Mouse (Mus musculus): ENCODE measurements around the gene Lamb1. TPM values are rescaled to one million over a fixed set of nuclear protein-coding genes. Genes with fewer than 3 reads are reported as not detected.

The Lamb1 gene
- 100 to 1,000 TPM; 259 to 273 TPM for total RNA-seq (2021)
- long read RNA-seq, experiment 1, full-length matches to known transcripts, result 133 of 292 reads
- long read RNA-seq, experiment 1, partial matches to known transcripts, result 141 of 292 reads
- long read RNA-seq, experiment 1, other reads (novel, unspliced or antisense), result 18 of 292 reads
- long read RNA-seq, experiment 2, full-length matches to known transcripts, result 192 of 361 reads
- long read RNA-seq, experiment 2, partial matches to known transcripts, result 150 of 361 reads
- long read RNA-seq, experiment 2, other reads (novel, unspliced or antisense), result 19 of 361 reads

DNA sequence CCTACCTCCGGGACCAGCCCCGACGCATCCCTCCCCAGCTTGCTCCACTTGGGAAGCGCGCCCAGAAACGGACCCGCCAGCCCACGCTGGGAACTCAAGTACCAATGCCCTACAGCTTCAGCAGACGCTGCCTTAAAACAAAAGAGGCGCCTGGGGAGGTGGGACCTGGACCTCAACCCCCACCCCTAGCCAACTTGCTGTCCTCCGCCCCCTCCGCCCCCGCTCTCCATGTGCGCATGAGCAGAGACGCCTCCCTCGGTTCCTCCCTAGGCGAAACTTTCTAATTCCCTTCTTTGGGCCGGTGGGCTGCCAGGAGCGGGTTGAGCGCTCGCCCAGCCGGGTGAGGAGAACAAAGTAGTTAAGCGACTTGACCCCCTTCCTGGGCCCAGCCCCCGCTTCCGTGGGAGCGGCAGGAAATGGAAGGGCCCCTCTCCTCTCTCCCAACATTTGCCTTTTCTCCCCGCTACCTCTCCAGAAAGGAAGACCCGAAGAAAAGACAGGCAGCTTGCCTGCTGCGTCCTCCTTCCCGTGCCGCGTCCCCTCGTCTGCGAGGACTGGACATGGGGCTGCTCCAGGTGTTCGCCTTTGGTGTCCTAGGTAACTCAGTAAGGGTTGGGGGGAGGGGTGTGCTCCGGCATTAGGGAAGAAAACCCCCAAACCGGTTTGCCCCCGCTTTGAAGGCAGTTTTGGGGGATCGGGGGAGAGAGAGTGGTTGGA lies at the start of gene Lamb1:
TSS of gene Lamb1 (plus strand) at position 230 of the 717 bp plus-strand sequence.
- DNase-seq (ENCODE audit: low spot score in 2 of 2), result peak; percentile 60 to 84

DNA sequence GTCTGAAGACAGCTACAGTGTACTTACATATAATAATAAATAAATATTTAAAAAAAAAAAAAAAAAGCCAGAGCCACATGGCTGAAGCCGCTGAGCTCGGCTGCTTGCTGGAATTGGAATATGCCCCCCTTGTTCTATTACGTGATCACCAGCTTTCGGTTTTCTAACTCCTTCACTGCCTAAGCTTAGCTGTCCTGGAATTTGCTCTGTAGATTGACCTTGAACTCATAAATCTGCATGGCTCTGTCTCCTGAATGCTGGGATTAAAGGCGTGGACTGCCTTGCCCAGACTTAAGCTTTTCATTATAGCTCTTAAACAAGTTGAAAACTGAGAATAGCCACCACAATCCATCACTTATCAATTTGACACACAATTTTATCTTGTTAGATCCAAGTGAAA lies 47.8 kb upstream of the Lamb1 start:
- DNase-seq (ENCODE audit: low spot score in 2 of 2), result no peak

DNA sequence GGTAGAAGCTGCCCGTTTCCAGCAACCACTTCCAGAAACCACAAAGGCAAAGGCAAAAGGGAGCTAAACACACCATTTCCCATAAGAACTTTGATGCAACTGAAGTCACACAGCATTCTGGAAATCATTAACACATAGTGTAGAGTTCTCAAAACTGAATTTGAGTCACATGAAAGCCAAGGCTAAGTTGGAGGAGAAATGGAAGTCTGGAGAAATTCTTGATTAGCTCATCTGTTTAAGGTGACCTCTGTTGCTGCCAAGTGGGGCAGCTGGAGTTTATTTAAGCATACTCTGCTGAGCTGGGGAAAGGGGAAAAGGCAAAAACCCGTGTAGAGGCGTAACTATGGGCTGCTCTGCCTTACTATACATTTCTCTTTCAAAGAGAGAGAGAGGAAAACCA lies 46.3 kb upstream of the Lamb1 start:
- DNase-seq (ENCODE audit: low spot score in 2 of 2), result no peak

DNA sequence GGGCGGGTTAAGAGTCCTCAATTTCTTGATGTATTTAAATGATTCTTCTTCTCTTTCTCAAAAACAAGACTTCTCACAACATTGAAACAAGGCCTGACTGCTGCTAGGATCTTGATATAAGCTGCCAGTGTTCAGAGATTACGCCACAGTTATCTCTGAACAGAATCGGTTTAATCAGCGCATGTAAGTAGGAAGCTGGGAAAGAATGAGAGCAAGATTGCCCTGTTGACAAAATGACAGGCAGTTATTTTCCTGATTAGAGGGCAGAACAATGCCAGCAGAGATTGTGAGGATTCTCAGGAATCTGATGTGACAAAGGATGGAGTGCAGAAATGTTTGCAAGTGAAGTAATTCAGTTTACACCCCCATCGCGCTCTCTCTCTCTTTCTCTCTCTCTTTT lies 43.5 kb upstream of the Lamb1 start:
- DNase-seq (ENCODE audit: low spot score in 2 of 2), result no peak

DNA sequence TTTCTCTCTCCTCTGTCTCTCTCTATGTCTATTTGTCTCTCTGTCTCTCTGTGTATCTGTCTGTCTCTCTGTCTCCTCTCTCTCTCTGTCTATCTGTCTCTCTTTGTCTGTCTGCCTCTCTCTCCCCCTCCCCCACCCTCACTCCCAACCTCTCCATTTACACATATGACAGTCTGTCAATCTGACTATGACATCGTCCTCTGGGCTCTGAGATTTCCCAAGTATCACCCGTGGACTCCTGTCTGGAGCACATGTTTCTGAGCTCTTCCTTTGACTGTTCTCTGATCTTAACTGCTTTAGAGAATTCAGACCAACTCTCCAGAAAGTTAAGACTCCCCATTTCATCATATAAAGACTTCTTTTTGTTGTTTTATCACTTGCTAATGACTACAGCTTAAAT lies 42.8 kb upstream of the Lamb1 start:
- no peak for DNase-seq (ENCODE audit: low spot score in 2 of 2)

DNA sequence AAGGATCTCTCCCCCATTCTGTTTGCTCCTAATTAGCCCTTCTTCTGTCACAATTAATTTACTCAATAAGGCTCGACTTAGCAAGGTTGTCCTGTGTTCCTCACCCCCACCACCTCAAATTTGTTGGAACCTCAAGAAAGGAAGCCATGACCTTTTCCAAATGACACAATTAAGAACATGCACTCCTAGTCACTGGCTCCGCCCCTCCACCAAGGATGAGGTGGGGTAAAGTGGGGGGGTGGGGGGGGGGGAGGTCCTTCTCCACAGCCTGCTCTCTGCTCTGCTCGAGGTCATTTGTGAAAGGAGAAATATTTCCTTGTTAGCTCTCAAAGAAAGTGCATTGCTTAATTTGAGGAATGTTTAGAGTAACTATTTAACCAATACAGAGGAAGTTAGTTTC lies 42.3 kb upstream of the Lamb1 start:
- DNase-seq (ENCODE audit: low spot score in 2 of 2), result no peak

DNA sequence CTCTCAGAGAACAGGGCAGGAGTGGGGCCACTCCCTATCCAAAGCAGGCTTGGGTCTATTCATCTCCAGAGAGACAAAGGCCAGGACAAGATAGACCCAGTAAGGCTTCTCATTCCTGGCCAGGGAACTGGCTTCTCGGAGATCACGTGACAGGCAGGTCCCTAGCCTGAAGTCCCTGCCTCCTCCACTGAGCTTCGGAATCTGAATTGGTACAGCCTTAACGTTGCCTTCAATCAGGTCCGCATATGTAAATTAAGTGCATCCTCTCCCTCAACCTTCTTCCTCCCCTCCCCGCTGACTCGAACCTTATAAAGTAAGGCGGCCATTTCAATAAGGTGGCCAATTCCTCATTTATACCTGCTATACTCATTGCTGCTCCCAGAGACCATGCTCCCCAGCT lies 39.6 kb upstream of the Lamb1 start:
- DNase-seq (ENCODE audit: low spot score in 2 of 2), result no peak

DNA sequence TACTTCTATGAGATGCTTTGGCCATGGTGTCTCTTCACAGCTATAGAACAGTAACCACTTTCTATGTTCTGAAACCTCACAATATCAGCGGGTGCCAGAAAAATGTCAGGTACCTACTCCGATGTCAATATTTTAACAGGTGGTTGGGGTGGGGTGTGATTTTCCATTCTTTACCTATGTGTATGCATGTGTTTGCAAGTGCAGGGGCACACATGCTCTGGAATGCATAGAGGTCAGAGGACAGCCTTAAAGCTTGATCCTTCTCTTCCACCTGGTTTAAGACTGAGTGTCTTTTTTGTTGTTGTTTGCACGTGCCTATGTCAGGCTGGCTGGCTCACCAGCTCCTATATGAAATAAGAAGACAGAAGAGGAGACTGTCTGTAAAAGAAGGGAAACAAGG lies 37.9 kb upstream of the Lamb1 start:
- no peak for DNase-seq (ENCODE audit: low spot score in 2 of 2)

DNA sequence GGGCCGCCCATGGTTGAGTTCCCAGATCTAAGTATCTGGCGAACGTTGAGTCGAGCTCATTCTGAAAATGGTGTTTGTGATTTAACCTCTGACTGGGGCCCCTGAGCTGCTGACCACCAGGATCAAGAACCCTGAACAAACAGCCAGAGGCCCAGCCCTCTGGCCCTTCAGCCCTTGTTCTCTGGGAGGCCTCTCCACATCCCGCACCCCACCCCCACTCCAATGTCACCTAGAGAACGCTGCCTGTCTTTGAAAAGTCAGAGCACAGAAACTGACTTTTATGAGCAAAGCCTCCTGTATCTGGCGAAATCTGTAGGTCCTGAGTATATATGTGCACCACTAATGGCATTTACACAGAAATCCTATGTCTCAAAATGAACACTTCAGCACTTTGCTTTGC lies 36.2 kb upstream of the Lamb1 start:
- DNase-seq (ENCODE audit: low spot score in 2 of 2), result no peak

DNA sequence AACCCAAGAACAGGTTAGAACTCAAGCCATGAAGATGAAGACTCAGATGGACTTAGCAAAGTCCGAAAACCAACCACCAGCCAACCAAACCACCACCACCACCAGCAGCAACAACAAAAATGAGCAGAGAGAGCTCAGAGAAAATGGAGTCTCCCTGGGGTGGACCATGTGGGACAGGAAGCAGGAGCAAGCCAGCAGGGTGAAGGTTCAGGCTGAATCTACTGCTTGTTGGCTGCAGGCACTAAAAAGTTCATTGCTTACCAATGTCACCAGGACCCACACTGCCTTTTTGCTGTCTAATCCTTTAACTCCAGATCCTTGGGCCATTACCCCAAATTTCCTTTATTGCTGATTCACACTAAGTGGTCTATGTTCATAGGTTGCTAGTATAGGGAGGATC lies 32.4 kb upstream of the Lamb1 start:
- DNase-seq (ENCODE audit: low spot score in 2 of 2), result no peak

DNA sequence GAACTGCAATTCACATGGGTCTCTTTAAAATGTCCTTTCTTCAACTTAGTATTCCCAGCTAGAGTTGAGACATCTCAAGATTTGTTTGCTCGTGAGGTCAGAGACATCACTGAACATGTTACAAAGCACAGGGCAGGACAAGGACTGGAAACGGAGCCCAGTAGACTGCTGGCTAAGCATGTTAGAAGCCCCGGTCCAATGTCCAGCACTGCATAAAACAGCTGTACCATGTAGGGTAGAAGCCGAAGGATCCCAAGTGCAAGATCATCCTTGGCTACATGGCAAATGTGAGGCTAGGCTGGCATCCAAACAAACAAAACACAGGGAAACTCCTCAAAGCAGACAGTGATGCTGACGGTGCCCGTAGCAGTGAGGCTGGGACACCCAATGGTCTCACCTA lies 30.0 kb upstream of the Lamb1 start:
- DNase-seq (ENCODE audit: low spot score in 2 of 2), result no peak

DNA sequence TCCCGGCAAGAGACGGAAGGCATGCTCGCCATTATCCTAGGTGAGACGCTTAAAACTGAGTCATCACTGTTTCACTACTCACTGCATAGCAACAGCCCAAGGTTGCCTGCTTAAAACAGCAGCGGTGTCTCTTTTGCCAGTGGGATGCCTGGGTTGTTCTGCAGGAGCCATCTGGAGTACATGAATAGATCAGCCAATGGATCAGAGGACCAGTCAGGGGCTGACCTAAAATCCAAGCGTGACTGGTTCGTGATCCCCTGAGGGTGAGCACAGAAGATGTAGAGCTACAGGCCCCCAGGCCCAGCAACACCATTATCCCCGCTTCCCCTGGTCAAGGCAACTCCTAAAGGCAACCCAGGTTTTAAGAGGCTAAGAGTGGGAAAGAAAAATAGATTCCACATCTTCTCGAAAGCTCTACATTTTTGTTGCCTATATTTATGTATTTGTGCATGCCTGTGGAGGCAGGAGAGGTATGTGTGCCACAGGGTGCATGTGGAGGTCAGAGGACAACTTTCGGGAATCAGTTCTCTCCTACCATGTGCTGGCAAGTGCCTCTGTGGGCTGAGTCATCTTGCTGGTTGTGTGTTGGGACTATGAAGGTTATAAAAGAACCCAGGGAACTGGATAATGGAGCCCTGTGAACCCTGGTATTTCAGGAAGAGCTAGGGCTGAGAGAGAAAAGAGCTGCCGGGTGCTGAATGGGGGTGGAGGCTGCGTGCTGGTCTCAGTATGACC lies 28.0 kb upstream of the Lamb1 start:
- DNase-seq (ENCODE audit: low spot score in 2 of 2), result no peak

DNA sequence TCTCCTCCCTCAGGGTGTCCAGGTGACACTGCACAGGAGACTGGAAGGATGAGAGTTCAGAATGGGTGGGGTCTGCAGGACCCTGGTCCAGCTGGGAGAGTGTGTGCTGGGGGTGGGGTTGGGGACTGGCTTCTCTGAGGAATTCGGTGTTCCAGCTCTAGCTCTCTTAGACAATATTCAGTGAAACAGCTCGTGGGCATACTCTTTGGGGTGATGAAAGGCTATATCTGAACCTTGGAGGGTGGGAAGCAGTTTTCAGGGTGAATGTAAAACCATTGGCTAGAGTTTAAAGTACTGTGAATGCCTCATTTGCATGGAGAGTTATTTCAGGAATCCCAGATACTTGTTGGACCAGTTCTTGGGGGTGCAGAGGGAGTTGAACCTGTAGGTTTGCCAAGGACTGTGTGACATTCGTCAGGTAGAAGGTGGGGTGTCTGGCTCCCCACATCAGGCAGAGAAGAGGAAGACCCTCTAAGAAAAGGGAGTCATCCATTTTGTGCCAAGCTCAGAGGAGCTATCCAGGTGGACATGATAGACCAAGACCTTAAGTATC lies 25.9 kb upstream of the Lamb1 start:
- no peak for DNase-seq (ENCODE audit: low spot score in 2 of 2)

DNA sequence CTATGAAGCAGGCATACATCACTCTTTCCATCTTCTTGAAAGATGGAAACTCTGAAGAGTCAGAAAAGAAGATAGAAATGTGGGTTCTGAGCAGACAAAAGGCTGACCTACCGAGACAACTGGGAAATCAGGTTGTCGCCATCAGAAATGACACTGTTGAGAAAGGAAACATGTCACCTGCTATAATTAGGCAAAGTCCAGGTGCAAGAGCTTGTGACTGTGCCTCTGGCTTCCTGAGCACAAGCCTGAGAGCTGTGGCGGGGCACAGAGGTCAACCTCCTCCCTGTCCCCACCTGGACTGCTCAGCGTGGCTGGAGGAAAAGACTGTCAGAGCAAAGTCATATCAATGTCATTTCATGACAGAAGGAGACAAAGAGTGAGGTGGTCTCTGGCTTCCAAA lies 25.2 kb upstream of the Lamb1 start:
- DNase-seq (ENCODE audit: low spot score in 2 of 2), result no peak

DNA sequence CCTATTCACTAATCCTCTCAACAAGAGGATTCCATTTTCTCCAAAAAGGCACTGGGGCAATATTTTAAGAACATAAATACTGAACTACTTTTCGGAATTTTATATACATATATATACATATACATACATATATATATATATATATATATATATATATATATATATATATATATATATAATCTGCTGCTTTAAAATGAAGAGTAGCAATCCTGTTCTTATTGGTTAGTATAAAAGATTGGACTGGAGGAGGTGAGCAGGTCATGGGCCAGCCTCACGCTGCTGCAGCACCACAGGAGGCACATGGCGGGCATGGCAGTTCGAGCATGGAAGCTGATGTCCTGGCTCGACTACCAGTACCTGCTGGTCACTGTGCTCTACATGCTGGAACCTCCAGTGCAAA lies 24.6 kb upstream of the Lamb1 start, which contains the start of gene Gm6993:
TSS of gene Gm6993 (plus strand) at position 301 of the 400 bp plus-strand sequence.
- DNase-seq (ENCODE audit: low spot score in 2 of 2), result no peak

DNA sequence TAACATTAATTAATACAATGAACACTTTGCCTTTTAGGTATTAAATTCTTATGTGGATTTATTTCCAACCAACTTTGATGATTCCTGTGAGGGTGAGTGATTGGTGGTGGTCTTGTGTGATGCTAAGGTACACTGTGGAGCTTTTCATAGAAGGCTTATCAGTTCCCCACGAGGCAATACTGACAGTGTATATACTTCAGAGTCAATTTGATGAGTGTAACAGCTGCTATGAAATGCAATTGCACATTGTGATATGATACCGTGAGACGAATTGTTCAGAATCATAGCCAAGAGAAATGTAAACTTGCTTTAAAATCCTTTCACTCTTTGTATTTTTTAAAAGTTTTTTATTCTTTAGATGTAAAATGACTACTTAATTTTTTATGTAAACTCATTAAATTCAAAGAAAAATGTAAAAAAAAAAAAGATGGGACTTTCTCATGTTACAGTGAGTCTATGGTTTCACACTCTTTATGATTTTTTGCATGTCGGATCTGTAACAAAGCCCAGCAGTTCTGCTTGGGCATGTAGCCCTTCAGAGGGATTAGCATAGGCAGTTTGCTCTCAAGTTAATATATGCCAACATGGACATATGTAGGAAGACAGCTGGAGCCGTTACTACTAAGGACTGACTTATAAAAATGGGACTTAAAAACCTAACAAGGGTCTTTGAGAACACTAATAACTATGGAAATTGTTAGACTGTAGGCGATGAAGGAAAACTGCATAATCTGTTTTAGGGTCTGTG lies 23.3 kb upstream of the Lamb1 start:
- no peak for DNase-seq (ENCODE audit: low spot score in 2 of 2)

DNA sequence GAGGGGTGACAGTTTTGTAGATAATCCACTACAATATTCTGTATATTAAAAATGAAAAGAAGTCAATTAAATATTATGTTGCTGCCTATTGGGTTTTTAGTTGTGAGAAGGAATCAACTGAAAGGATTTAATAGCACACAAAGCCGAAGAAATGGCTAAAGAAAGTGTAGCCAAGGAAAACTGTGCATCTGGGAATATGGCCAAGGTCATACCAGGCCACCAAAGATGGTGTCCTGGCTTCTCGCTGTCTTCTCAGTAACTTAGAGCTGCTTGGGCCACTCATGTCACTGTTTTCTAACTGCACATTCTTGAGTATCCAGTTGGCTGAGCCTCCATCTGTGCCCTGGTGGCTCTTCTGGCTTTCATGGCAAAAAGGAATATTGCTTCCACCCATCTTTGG lies 21.0 kb upstream of the Lamb1 start:
- DNase-seq (ENCODE audit: low spot score in 2 of 2), result no peak

DNA sequence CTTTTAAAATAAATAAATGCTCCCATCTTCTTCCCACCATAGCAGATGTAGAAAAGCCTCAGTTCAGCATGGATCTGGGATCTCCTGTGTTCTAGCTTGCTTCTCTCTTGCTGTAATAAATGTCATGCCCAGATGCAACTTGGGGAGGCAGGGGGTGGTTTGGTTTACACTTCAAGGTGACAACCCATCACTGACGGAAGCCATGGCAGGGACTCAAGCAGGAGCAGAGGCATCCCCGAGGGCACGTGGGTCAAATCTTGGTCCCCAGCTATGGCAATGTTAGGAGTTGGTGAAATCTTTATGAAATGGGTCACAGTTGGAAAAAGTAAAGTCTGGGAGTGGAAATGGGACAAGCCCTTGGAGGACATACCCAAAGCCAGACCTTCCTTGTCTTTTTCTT lies 20.3 kb upstream of the Lamb1 start:
- DNase-seq (ENCODE audit: low spot score in 2 of 2), result no peak

DNA sequence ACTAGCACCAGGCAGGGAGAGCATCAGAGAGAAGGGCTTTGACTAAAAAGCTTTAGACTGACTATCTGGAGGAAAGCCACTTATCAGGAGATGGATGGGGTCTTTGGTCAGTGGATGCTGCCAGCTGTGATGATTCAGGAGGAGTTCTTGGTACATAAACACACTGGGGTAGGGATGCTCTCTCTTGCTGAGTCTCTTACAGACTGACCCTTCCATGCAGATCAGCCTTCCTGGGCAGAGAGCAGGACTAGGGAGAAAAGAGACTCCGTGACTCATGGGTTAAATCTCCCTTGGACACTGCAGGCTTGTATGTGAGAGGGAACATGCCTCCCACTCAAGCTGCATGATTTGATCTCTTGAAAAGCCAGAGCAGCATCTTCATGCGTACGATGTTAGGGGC lies 18.9 kb upstream of the Lamb1 start:
- DNase-seq (ENCODE audit: low spot score in 2 of 2), result no peak

DNA sequence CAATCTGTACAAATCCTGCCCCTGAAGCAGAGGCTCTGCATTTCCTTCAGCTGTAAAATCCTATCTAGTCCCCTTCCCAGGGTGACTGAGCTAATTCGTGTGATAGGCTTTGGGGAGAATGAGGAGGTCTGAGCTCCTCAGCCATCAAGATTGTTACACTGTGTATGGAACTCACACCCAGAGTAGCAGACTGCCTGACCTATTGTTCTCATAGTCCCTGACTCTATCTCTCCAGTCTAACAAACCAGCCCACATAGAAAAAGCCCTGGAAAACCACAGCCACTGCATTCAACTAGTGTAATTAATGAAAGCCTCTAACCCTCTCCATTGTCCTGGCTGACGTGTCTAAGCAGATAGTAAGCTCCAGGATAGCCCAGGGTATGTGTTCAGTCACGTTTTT lies 18.4 kb upstream of the Lamb1 start:
- DNase-seq (ENCODE audit: low spot score in 2 of 2), result no peak

DNA sequence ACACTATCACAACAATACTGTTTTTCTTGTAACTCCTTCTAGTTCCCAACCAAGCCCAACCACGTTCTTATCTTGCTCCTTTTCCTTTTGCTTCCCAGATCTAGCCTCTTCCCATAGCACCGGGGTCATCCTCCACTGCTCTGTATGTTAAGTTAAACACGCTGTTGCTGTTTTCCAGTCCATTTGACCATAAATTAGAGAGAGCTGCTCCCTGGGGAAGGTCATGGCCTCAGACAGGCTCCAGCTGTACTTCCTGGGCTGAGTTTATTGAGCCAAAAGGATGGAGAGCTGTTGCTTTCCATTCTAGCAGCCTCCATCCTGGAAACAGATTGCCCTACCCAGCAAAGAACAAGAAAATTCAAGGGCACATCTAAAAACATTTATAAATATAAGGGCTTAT lies 16.9 kb upstream of the Lamb1 start:
- no peak for DNase-seq (ENCODE audit: low spot score in 2 of 2)

Measured in gastrocnemius, postnatal 4 days (tissue).